Mouse (Mus musculus) layer of hippocampus, adult 8-10 months (tissue): ENCODE data around the gene Hmgn1. TPM values are rescaled to one million over a fixed set of nuclear protein-coding genes. Genes with fewer than 3 reads are reported as not detected.

Experiments used
- total RNA-seq, 4 experiments: library from RNA; stranded (reverse); gene quantifications; 2 replicates each; pipeline ENCODE4 v1.2.4; 2022

The Hmgn1 gene
- total RNA-seq, 4 experiments from 2014 or later: 57.8 to 81.9 (median 67.6) TPM

Other genes with a start within 250 kb of the Hmgn1 start
- gene Psmg1, start 136.8 kb downstream of the Hmgn1 start, total RNA-seq: 10 to 100 TPM; 15.7 to 20.1 (median 19.6) TPM
- gene Brwd1, start 45.2 kb downstream of the Hmgn1 start, total RNA-seq: 100 to 1,000 TPM; 128 to 157 (median 145) TPM
- gene Wrb, start 17.7 kb upstream of the Hmgn1 start, total RNA-seq: 10 to 100 TPM; 62.5 to 72.2 (median 68.0) TPM
- gene Lca5l, start 64.5 kb upstream of the Hmgn1 start, total RNA-seq: 1 to 10 TPM; 1.8 to 3.0 (median 2.5) TPM
- gene Sh3bgr, start 72.7 kb upstream of the Hmgn1 start, total RNA-seq: 1 to 10 TPM; 1.8 to 2.4 (median 2.2) TPM
- 10 to 100 TPM; 55.0 to 58.0 (median 56.9) TPM for gene B3galt5, start 108.1 kb upstream of the Hmgn1 start, total RNA-seq